Mouse (Mus musculus) telencephalon, adult 2 months (tissue): Measurements from ENCODE around the gene Gm3336.
A peak's percentile ranks its signal among the peaks of the same experiment; 100 is the strongest.

Experiments used
- DNase-seq: peaks from one replicate; pipeline ENCODE4 v3.0.0-alpha.2; 2011; ENCODE audit warnings: low read depth, low spot score

Gene Gm3336

GRCm38 (mm10) chr8:70763354-70763753 lies 45.0 kb downstream of the Gm3336 start:
- no peak for DNase-seq

- no peak for DNase-seq
Observed at GRCm38 (mm10) chr8:70764026-70764425, 45.7 kb downstream of the Gm3336 start.

- DNase-seq = no peak
Observed at GRCm38 (mm10) chr8:70764676-70765075, 46.3 kb downstream of the Gm3336 start.

GRCm38 (mm10) chr8:70765329-70765728 lies 47.0 kb downstream of the Gm3336 start:
- DNase-seq = no peak

GRCm38 (mm10) chr8:70765838-70766570 lies 47.7 kb downstream of the Gm3336 start:
- DNase-seq = no peak

- DNase-seq = no peak
Observed at GRCm38 (mm10) chr8:70766571-70767440, 48.5 kb downstream of the Gm3336 start.

GRCm38 (mm10) chr8:70767503-70767902 lies 49.2 kb downstream of the Gm3336 start:
- DNase-seq = no peak

GRCm38 (mm10) chr8:70768231-70768776 lies 50.0 kb downstream of the Gm3336 start:
- no peak for DNase-seq

GRCm38 (mm10) chr8:70768956-70769355 lies 50.6 kb downstream of the Gm3336 start:
- DNase-seq = no peak

- DNase-seq = peak; percentile 89
Observed at GRCm38 (mm10) chr8:70769359-70769758, 51.0 kb downstream of the Gm3336 start.

- DNase-seq = no peak
Observed at GRCm38 (mm10) chr8:70769858-70770257, 51.5 kb downstream of the Gm3336 start.

- no peak for DNase-seq
Observed at GRCm38 (mm10) chr8:70770748-70771147, 52.4 kb downstream of the Gm3336 start.

- no peak for DNase-seq
Observed at GRCm38 (mm10) chr8:70771217-70771616, 52.9 kb downstream of the Gm3336 start.

- DNase-seq = no peak
Observed at GRCm38 (mm10) chr8:70772075-70772474, 53.7 kb downstream of the Gm3336 start.
